Mouse (Mus musculus) liver, adult 2 months (tissue): ENCODE measurements at regions not wholly inside any gene's neighbourhood (a gene's known extent, or its start where the extent isn't known, plus 50 kb on each side); places are given as distances from the start of the nearest gene placed in this dataset.

Experiments used
- DNase-seq: peaks from one replicate; pipeline ENCODE4 v3.0.0-alpha.2; 2011; ENCODE audit warnings: low read depth, low spot score; ENCODE audit errors: extremely low read depth
- H3K27ac ChIP-seq: fragments of 200-500 bp; replicated peaks from 2 replicates; pipeline ENCODE4 v1.5.1; 2012; ENCODE audit warnings: low read depth, mild to moderate bottlenecking, control low read depth, inconsistent platforms, low read length; ENCODE audit not compliant: insufficient read depth
- H3K27me3 ChIP-seq: fragments of 200-500 bp; 2 replicates; pipeline ENCODE4 v1.6.1; 2012; ENCODE audit warnings: mild to moderate bottlenecking, moderate library complexity, low read length, inconsistent platforms; ENCODE audit not compliant: control insufficient read depth, insufficient read depth
- H3K36me3 ChIP-seq: fragments of 200-500 bp; 2 replicates; pipeline ENCODE4 v1.6.1; 2012; ENCODE audit warnings: low read length, inconsistent platforms; ENCODE audit not compliant: control insufficient read depth, insufficient read depth
- H3K4me1 ChIP-seq: fragments of 200-500 bp; 2 replicates; pipeline ENCODE4 v1.6.1; 2011; ENCODE audit warnings: low read length; ENCODE audit not compliant: control insufficient read depth, insufficient read depth
- H3K4me3 ChIP-seq: fragments of 200-500 bp; 2 replicates; pipeline ENCODE4 v1.5.1; 2011; ENCODE audit warnings: low read depth, mild to moderate bottlenecking, control low read depth, low read length, moderate library complexity; ENCODE audit not compliant: insufficient read depth
- H3K79me2 ChIP-seq: fragments of 200-500 bp; 2 replicates; pipeline ENCODE4 v1.6.1; 2012; ENCODE audit warnings: inconsistent platforms, mild to moderate bottlenecking, low read length, moderate library complexity; ENCODE audit not compliant: control insufficient read depth, insufficient read depth
- H3K9ac ChIP-seq: fragments of 200-500 bp; 2 replicates; pipeline ENCODE4 v1.6.1; 2012; ENCODE audit warnings: low read depth, mild to moderate bottlenecking, control low read depth, inconsistent platforms, low read length
- CTCF ChIP-seq: fragments of 200-500 bp; IDR thresholded peaks from 2 replicates; pipeline ENCODE4 v1.5.1; 2011; ENCODE audit warnings: low read depth, low read length, control low read depth
- POLR2A ChIP-seq: fragments of 200-500 bp; IDR thresholded peaks from 2 replicates; pipeline ENCODE4 v1.6.1; 2011; ENCODE audit warnings: low read length, control low read depth; ENCODE audit not compliant: insufficient read depth; ENCODE audit errors: extremely low read depth
- WGBS: fragments of 180-500 bp; shearing (Covaris S2); methylation state at CpG from one replicate; pipeline ENCODE4 v1.1.7; 2018; 5-methylcytosine and 5-hydroxymethylcytosine counted together

DNA sequence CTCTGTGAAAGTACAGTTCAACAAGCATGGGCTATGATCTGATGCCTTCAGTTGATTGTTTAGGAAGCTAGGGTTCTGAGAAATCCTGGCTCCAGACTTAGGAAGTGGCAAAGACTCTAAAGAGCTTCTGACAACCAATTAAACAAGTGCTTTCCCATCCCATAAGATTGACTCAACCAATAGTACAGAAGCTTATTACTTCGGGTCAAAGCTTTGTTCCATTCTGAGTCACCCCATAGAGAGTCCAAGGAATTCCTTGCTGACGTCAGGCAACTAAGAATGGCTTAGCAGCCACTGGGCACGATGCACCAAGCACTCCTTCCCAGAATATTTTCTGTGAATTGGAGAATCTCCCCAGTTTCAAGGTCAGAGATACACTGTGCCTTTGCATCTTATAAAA is 59.0 kb upstream of the Ntm start:
- H3K79me2 ChIP-seq = no peaks in the 10 kb centered on the region
- DNase-seq = no peak
- no peak overlapping the region for H3K9ac ChIP-seq
- H3K4me1 ChIP-seq = no peaks in the 10 kb centered on the region
- WGBS = 61% methylated on average over 3 of the region's 3 CpGs
- H3K36me3 ChIP-seq = no peaks in the 10 kb centered on the region
- no peak for TF ChIP-seq CTCF
- TF ChIP-seq POLR2A = no peak
- H3K27me3 ChIP-seq = no peaks in the 10 kb centered on the region
- H3K27ac ChIP-seq = no peak overlapping the region
- H3K4me3 ChIP-seq = no peak overlapping the region

GRCm38 (mm10) chr9:30025275-30025674 is 62.3 kb upstream of the Ntm start:
- no peak for DNase-seq
- Histone ChIP-seq H3K4me1 (no peaks in the 10 kb centered on the region), H3K27ac (no peak overlapping the region), H3K9ac (no peak overlapping the region), H3K4me3 (no peak overlapping the region), H3K79me2 (no peaks in the 10 kb centered on the region), H3K36me3 (no peaks in the 10 kb centered on the region), H3K27me3 (no peaks in the 10 kb centered on the region; the same call in 1 of the 2 replicates)
- no peak for TF ChIP-seq POLR2A
- no peak for TF ChIP-seq CTCF
- WGBS = 69% methylated on average over 7 of the region's 7 CpGs

DNA sequence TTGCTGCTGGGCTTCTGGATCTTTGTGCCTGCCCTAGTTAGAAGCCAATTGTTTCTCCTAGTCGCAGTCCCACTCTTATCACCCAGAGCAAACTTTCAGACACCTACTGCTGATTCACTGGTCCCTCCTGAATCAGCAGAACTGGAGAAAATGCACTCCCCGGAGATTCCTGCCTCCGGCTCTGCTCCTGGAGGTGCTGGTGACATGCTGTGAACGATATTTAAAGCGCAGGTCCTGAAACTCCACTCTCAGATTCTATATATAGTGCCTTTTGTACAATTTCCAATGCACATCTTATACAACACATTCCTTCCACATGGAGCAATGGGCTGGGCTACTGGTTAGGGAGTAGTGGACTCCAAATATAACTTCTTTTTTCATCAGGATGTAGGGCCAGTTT is 64.0 kb upstream of the Ntm start:
- no peak overlapping the region for H3K27ac ChIP-seq
- H3K4me1 ChIP-seq = no peaks in the 10 kb centered on the region
- no peaks in the 10 kb centered on the region; the same call in 1 of the 2 replicates for H3K27me3 ChIP-seq
- DNase-seq = no peak
- no peaks in the 10 kb centered on the region for H3K36me3 ChIP-seq
- H3K4me3 ChIP-seq = no peak overlapping the region
- H3K9ac ChIP-seq = no peak overlapping the region
- 33% methylated on average over 5 of the region's 5 CpGs for WGBS
- H3K79me2 ChIP-seq = no peaks in the 10 kb centered on the region
- TF ChIP-seq POLR2A = no peak
- no peak for TF ChIP-seq CTCF

DNA sequence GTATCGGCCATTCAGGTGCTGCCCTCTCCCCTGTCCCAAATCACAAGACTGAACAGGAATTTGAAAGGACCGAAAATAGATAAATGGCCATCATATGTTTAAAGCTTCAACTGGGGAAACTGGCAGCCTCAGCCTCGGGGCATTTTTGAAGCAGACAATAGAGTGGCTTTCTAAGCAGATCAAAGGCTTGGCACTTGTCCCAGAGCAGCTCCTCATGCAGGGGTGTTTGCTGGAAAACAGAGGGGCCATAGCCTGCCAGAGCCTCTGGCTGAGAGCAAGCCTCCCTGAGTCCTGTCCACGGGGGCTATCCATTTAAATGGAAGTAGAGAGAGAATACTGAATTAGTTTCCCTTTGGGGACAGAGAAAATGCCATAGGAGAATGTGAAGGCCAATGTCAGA is 77.5 kb upstream of the Ntm start:
- Histone ChIP-seq H3K79me2 (no peaks in the 10 kb centered on the region), H3K36me3 (no peaks in the 10 kb centered on the region), H3K4me1 (no peaks in the 10 kb centered on the region), H3K9ac (no peak overlapping the region), H3K27me3 (no peaks in the 10 kb centered on the region), H3K27ac (no peak overlapping the region), H3K4me3 (no peak overlapping the region)
- WGBS = 62% methylated on average over 4 of the region's 4 CpGs
- no peak for DNase-seq
- TF ChIP-seq POLR2A (no peak), CTCF (no peak)

GRCm38 (mm10) chr9:30064551-30064950 is 101.6 kb upstream of the Ntm start:
- DNase-seq = no peak
- no peak for TF ChIP-seq CTCF
- no peak for TF ChIP-seq POLR2A
- no peak overlapping the region for H3K4me3 ChIP-seq
- no peaks in the 10 kb centered on the region for H3K4me1 ChIP-seq
- H3K27ac ChIP-seq = no peak overlapping the region
- H3K27me3 ChIP-seq = no peaks in the 10 kb centered on the region
- WGBS = 83% methylated on average over 2 of the region's 2 CpGs
- H3K36me3 ChIP-seq = no peaks in the 10 kb centered on the region
- H3K9ac ChIP-seq = no peak overlapping the region
- no peaks in the 10 kb centered on the region for H3K79me2 ChIP-seq

DNA sequence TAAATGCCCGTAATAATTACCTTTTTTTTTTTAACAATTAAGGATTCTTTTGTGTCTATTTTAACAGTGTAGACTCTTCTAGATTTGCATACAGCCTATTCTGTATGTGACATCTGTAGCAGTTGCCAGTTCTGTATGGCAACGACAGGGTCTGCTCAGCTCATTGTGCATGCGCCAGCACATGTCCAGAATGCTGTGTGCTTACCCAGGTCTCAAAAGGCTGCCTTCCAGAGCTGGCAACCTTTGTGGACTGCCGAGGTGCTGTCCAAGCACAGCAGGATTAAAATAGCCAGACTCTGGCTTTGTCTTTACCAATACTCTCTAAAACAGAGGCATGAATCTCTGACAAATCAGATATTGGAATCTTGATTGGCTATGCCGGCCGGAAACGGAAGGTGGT is 105.0 kb upstream of the Ntm start:
- no peak for DNase-seq
- no peaks in the 10 kb centered on the region for H3K79me2 ChIP-seq

More for the DNA sequence above, 105.0 kb upstream of the Ntm start:
- no peak overlapping the region for H3K4me3 ChIP-seq
- TF ChIP-seq CTCF (no peak), POLR2A (no peak)
- H3K36me3 ChIP-seq = no peaks in the 10 kb centered on the region
- 85% methylated on average over 7 of the region's 7 CpGs for WGBS
- H3K27ac ChIP-seq = no peak overlapping the region
- no peaks in the 10 kb centered on the region for H3K27me3 ChIP-seq
- H3K4me1 ChIP-seq = no peaks in the 10 kb centered on the region
- no peak overlapping the region for H3K9ac ChIP-seq
